28 mouse cellular contexts compared by ENCODE assay signal in genomic region chr16:87134452-87134851, GRCm38 (mm10).
"Had no signal": no experiment of that assay in that cellular context is flagged by ENCODE, and none has a peak within 500 bp of the region (broad histone marks: within the 10 kb centered on the region; RNA-seq: fewer than 3 reads in every experiment).

No protein-coding gene starts in this region.

- H3K27ac ChIP-seq: embryonic facial prominence, embryonic 10.5 days; embryonic facial prominence, embryonic 12.5 days; embryonic facial prominence, embryonic 13.5 days; embryonic facial prominence, embryonic 15.5 days; forebrain, embryonic 10.5 days; forebrain, embryonic 12.5 days; forebrain, embryonic 13.5 days; forebrain, embryonic 15.5 days; gastrocnemius, adult 2 months; heart, adult 2 months had no signal

- H3K27me3 ChIP-seq: embryonic facial prominence, embryonic 12.5 days; embryonic facial prominence, embryonic 13.5 days; embryonic facial prominence, embryonic 15.5 days; forebrain, embryonic 12.5 days; forebrain, embryonic 13.5 days; forebrain, embryonic 15.5 days had no signal

- H3K36me3 ChIP-seq: embryonic facial prominence, embryonic 10.5 days; embryonic facial prominence, embryonic 12.5 days; embryonic facial prominence, embryonic 13.5 days; embryonic facial prominence, embryonic 15.5 days; forebrain, embryonic 10.5 days; forebrain, embryonic 12.5 days; forebrain, embryonic 15.5 days had no signal

- H3K9me3 ChIP-seq: embryonic facial prominence, embryonic 10.5 days; embryonic facial prominence, embryonic 12.5 days; embryonic facial prominence, embryonic 13.5 days; embryonic facial prominence, embryonic 15.5 days; forebrain, embryonic 10.5 days; forebrain, embryonic 12.5 days; forebrain, embryonic 13.5 days; forebrain, embryonic 15.5 days had no signal

- H3K4me3 ChIP-seq: embryonic facial prominence, embryonic 10.5 days; embryonic facial prominence, embryonic 12.5 days; embryonic facial prominence, embryonic 13.5 days; embryonic facial prominence, embryonic 15.5 days; erythroblast, embryonic 14.5 days; forebrain, embryonic 10.5 days; forebrain, embryonic 12.5 days; forebrain, embryonic 13.5 days; forebrain, embryonic 15.5 days; gastrocnemius, adult 2 months; heart, adult 2 months had no signal

- H3K9ac ChIP-seq: embryonic facial prominence, embryonic 12.5 days; embryonic facial prominence, embryonic 13.5 days; embryonic facial prominence, embryonic 15.5 days; forebrain, embryonic 12.5 days; forebrain, embryonic 13.5 days; forebrain, embryonic 15.5 days; forebrain, postnatal 0 days had no signal

- H3K4me1 ChIP-seq: embryonic facial prominence, embryonic 10.5 days; embryonic facial prominence, embryonic 12.5 days; embryonic facial prominence, embryonic 15.5 days; forebrain, embryonic 10.5 days; forebrain, embryonic 12.5 days; forebrain, embryonic 13.5 days; forebrain, embryonic 15.5 days had no signal

- ATAC-seq: forebrain, embryonic 13.5 days; forebrain, embryonic 14.5 days; forebrain, embryonic 15.5 days; forebrain, embryonic 16.5 days; forebrain, postnatal 0 days had no signal

- DNase-seq: cerebellum, adult 2 months; cerebellum, adult 8-10 months; cerebellum, adult 9-10 months; cerebellum, adult 9-11 months; cerebellum, postnatal 10 days; cerebellum, postnatal 14 days; cerebellum, postnatal 25 days; cerebellum, postnatal 36 days; embryo, embryonic 11 days; forebrain, postnatal 0 days; gastrocnemius, adult 2 months; gastrocnemius, postnatal 10 days; gastrocnemius, postnatal 14 days; gastrocnemius, postnatal 25 days; gastrocnemius, postnatal 36 days; heart, adult 18-20 months; heart, adult 2 months had no signal

- H3K4me2 ChIP-seq: embryonic facial prominence, embryonic 12.5 days; embryonic facial prominence, embryonic 13.5 days; embryonic facial prominence, embryonic 15.5 days; forebrain, embryonic 12.5 days; forebrain, embryonic 13.5 days; forebrain, embryonic 15.5 days had no signal
